Mouse (Mus musculus): ENCODE results near the gene Rnf20. TPM values are rescaled to one million over a fixed set of nuclear protein-coding genes. Genes with fewer than 3 reads are reported as not detected.
"Not testable (repeated sequence)": the region's sequence is repeated elsewhere in the genome, so short reads cannot be mapped to it uniquely, and the experiment has no call there.

Rnf20 gene
- total and polyA plus RNA-seq, 3 experiments: 40.8 to 58.1 (median 43.1) TPM

DNA sequence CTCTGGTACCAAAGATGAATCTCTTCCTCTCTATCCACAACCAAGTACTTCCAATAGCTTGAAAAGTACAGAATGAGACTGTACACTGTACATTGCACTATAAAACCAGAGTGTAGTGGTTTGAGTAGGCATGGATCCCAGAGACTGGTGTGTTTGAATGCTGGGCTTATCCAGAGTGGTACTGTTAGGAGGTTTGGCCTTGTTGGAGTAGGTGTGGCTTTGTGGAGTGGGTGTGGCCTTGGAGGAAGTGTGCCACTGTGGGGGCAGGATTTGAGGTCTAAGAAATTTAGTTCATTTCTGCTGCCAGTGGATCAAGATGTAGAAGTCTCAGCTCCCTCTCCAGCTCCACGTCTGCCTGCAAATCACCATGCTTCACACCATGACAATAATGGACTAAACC, 26.3 kb upstream of the Rnf20 start:
- H3K4me1 ChIP-seq (ENCODE audit: control insufficient read depth in 1 of 2, insufficient read depth in 2 of 2, low read length in 2 of 2): 0 out of 4 replicates have a peak, but pooled peaks cover 0 to 3% of the 10 kb centered on the region in 2 experiments
- H3K36me3 ChIP-seq (ENCODE audit: control insufficient read depth in 1 of 2, insufficient read depth in 2 of 2, low read length in 2 of 2): no peaks in the 10 kb centered on the region
- no peaks in the 10 kb centered on the region for H3K9me3 ChIP-seq (replicated peaks; ENCODE audit: insufficient read depth, low read length)
- TF ChIP-seq MEF2A (IDR thresholded peaks at IDR 0.05; ENCODE audit: extremely low read depth, insufficient replicate concordance, low read depth, low read length, poor library complexity, severe bottlenecking) (no peak), POLR2A (IDR thresholded peaks at IDR 0.05; ENCODE audit: control insufficient read depth in 1 of 2, insufficient read depth in 1 of 2, low read depth in 1 of 2, low read length in 2 of 2, poor library complexity in 1 of 2) (no peak), KAT2A (conservative IDR thresholded peaks at IDR 0.05; ENCODE audit: low read depth, low read length) (no peak), ZC3H11A (IDR thresholded peaks at IDR 0.05; ENCODE audit: low read depth, low read length) (no peak), TCF12 (IDR thresholded peaks at IDR 0.05; ENCODE audit: low read depth, low read length) (no peak), SIN3A (IDR thresholded peaks at IDR 0.05; ENCODE audit: low read length) (no peak), UBTF (IDR thresholded peaks at IDR 0.05; ENCODE audit: borderline replicate concordance, insufficient read depth, low read depth, low read length) (no peak), HCFC1 (IDR thresholded peaks at IDR 0.05; ENCODE audit: low read depth, low read length) (no peak), CHD2 (IDR thresholded peaks at IDR 0.05; ENCODE audit: low read length) (no peak), MAFK (IDR thresholded peaks at IDR 0.05; ENCODE audit: borderline replicate concordance, low read depth, low read length) (no peak), MAZ (IDR thresholded peaks at IDR 0.05; ENCODE audit: low read depth, low read length) (no peak)
- no peak for DNase-seq (ENCODE audit: low read depth, low spot score)
- no peaks in the 10 kb centered on the region for H3K79me2 ChIP-seq (ENCODE audit: control insufficient read depth, insufficient read depth, low read length, poor library complexity)
- no peak overlapping the region for H3K9ac ChIP-seq (ENCODE audit: control insufficient read depth, low read depth, low read length, poor library complexity, severe bottlenecking)
- H3K27me3 ChIP-seq (ENCODE audit: control insufficient read depth in 1 of 2, insufficient read depth in 2 of 2, low read length in 2 of 2): peaks cover 0 to 3% of the 10 kb centered on the region in 2 experiments; a peak in 3 of 4 replicates
- H3K27ac ChIP-seq (ENCODE audit: control insufficient read depth, low read depth, low read length): no peak overlapping the region
- H3K4me3 ChIP-seq (ENCODE audit: control insufficient read depth in 1 of 2, insufficient read depth in 1 of 2, low read depth in 2 of 2, low read length in 2 of 2): no peak overlapping the region

DNA sequence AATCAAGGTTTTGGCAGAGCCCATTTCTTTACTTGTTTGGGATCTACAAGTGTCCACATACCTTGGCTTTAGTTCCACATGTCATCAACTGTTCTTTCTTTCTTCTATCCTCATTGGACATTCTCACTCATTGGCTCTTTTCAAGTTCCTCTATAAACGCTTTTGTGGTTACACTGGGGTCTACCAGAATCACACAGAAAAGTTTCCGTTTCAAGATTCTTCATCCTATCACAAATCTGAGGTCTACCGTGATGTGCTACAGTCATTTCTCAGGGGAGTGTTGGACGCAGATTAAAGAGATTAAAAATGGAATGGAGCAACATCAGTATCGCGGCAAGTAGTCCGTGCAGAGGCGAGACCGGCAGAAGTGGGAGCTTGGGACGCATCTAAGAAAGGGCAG, 14.9 kb upstream of the Rnf20 start:
- Histone ChIP-seq H3K27ac (ENCODE audit: control insufficient read depth, low read depth, low read length) (no peak overlapping the region), H3K27me3 (ENCODE audit: control insufficient read depth in 1 of 2, insufficient read depth in 2 of 2, low read length in 2 of 2) (no peaks in the 10 kb centered on the region; a peak in 1 of 4 replicates), H3K4me3 (ENCODE audit: control insufficient read depth in 1 of 2, insufficient read depth in 1 of 2, low read depth in 2 of 2, low read length in 2 of 2) (no peak overlapping the region), H3K36me3 (ENCODE audit: control insufficient read depth in 1 of 2, insufficient read depth in 2 of 2, low read length in 2 of 2) (no peaks in the 10 kb centered on the region), H3K79me2 (ENCODE audit: control insufficient read depth, insufficient read depth, low read length, poor library complexity) (no peaks in the 10 kb centered on the region), H3K9me3 (replicated peaks; ENCODE audit: insufficient read depth, low read length) (no peaks in the 10 kb centered on the region), H3K9ac (ENCODE audit: control insufficient read depth, low read depth, low read length, poor library complexity, severe bottlenecking) (no peak overlapping the region), H3K4me1 (ENCODE audit: control insufficient read depth in 1 of 2, insufficient read depth in 2 of 2, low read length in 2 of 2) (no peaks in the 10 kb centered on the region)
- peak in 1 of 2 experiments; percentile 22; a peak in 1 of 4 replicates for TF ChIP-seq EP300 (IDR thresholded peaks at IDR 0.05; ENCODE audit: low read depth in 1 of 2, low read length in 2 of 2)
- TF ChIP-seq CHD2 (IDR thresholded peaks at IDR 0.05; ENCODE audit: low read length): no peak
- TF ChIP-seq POLR2A (IDR thresholded peaks at IDR 0.05; ENCODE audit: control insufficient read depth in 1 of 2, insufficient read depth in 1 of 2, low read depth in 1 of 2, low read length in 2 of 2, poor library complexity in 1 of 2): no peak
- TF ChIP-seq RCOR1 (IDR thresholded peaks at IDR 0.05; ENCODE audit: low read depth, low read length): peak; percentile 78
- 0 out of 2 replicates have a peak, but pooled peaks have one; percentile 7 for TF ChIP-seq GATA1 (IDR thresholded peaks at IDR 0.05; ENCODE audit: low read depth, low read length)
- DNase-seq (ENCODE audit: low read depth, low spot score): peak; percentile 34

DNA sequence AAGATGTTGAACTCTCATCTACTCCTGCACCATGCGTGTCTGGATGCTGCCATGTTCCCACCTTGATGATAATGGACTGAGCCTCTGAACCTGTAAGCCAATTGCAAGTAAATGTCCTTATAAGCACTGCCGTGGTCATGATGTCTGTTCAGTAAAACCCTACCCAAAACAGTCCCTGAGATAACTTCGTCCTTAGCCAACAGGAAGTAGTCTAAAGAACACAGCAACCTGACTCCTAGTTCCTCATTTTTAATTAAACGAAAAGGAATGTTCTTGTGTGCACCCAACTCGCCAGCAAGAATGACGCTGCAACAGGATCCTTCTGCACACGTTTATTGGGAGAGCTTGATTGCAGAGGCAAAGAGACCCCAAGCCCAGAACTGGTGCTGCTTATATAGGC, 11.9 kb upstream of the Rnf20 start:
- H3K9ac ChIP-seq (ENCODE audit: control insufficient read depth, low read depth, low read length, poor library complexity, severe bottlenecking); H3K79me2 ChIP-seq (ENCODE audit: control insufficient read depth, insufficient read depth, low read length, poor library complexity); H3K4me1 ChIP-seq (ENCODE audit: control insufficient read depth in 1 of 2, insufficient read depth in 2 of 2, low read length in 2 of 2); H3K9me3 ChIP-seq (replicated peaks; ENCODE audit: insufficient read depth, low read length); H3K36me3 ChIP-seq (ENCODE audit: control insufficient read depth in 1 of 2, insufficient read depth in 2 of 2, low read length in 2 of 2); H3K27me3 ChIP-seq (ENCODE audit: control insufficient read depth in 1 of 2, insufficient read depth in 2 of 2, low read length in 2 of 2); H3K27ac ChIP-seq (ENCODE audit: control insufficient read depth, low read depth, low read length); H3K4me3 ChIP-seq (ENCODE audit: control insufficient read depth in 1 of 2, insufficient read depth in 1 of 2, low read depth in 2 of 2, low read length in 2 of 2): not testable (repeated sequence)
- peak; percentile 63 for DNase-seq (ENCODE audit: low read depth, low spot score)

Measured in MEL (cell line).